Mouse (Mus musculus): ENCODE data around the gene Ikzf3.

- TF ChIP-seq EP300 (IDR thresholded peaks at IDR 0.05), result no peak
- no peak for TF ChIP-seq CTCF (IDR thresholded peaks at IDR 0.05)
These were observed 75.8 kb downstream of the Ikzf3 start for GRCm38 (mm10) chr11:98469761-98470714.

Data from lung, postnatal 0 days (tissue).